Mouse (Mus musculus): ENCODE measurements around the gene Fxyd4.

- TF ChIP-seq POLR2A (IDR thresholded peaks at IDR 0.05; ENCODE audit: extremely low read depth, insufficient read depth, low read length) (no peak), CTCF (IDR thresholded peaks at IDR 0.05; ENCODE audit: extremely low read depth, insufficient read depth, low read length) (no peak)
These were observed 19.9 kb downstream of the Fxyd4 start for GRCm38 (mm10) chr6:117917576-117917975.
